Mouse (Mus musculus): Measurements from ENCODE around the gene Cpeb3.
"Not testable (repeated sequence)": the region's sequence is repeated elsewhere in the genome, so short reads cannot be mapped to it uniquely, and the experiment has no call there.

Gene Cpeb3

GRCm38 (mm10) chr19:37156770-37157336 lies 51.5 kb downstream of the Cpeb3 start:
- no peak for DNase-seq (ENCODE audit: extremely low read depth, low read depth, low spot score)

GRCm38 (mm10) chr19:37156040-37156439 lies 52.4 kb downstream of the Cpeb3 start:
- DNase-seq (ENCODE audit: extremely low read depth, low read depth, low spot score): no peak

- no peak for DNase-seq (ENCODE audit: extremely low read depth, low read depth, low spot score)
Observed at GRCm38 (mm10) chr19:37147145-37147544, 61.3 kb downstream of the Cpeb3 start.

- DNase-seq (ENCODE audit: extremely low read depth, low read depth, low spot score): no peak
Observed at GRCm38 (mm10) chr19:37145846-37146245, 62.6 kb downstream of the Cpeb3 start.

GRCm38 (mm10) chr19:37145401-37145800 lies 63.0 kb downstream of the Cpeb3 start:
- DNase-seq (ENCODE audit: extremely low read depth, low read depth, low spot score): no peak

- no peak for DNase-seq (ENCODE audit: extremely low read depth, low read depth, low spot score)
Observed at GRCm38 (mm10) chr19:37141623-37142022, 66.8 kb downstream of the Cpeb3 start.

GRCm38 (mm10) chr19:37137133-37137532 lies 71.3 kb downstream of the Cpeb3 start:
- no peak for DNase-seq (ENCODE audit: extremely low read depth, low read depth, low spot score)

- DNase-seq (ENCODE audit: extremely low read depth, low read depth, low spot score): not testable (repeated sequence)
Observed at GRCm38 (mm10) chr19:37135459-37135858, 72.9 kb downstream of the Cpeb3 start.

GRCm38 (mm10) chr19:37133666-37134065 lies 74.7 kb downstream of the Cpeb3 start:
- no peak for DNase-seq (ENCODE audit: extremely low read depth, low read depth, low spot score)

GRCm38 (mm10) chr19:37131660-37132059 lies 76.7 kb downstream of the Cpeb3 start:
- no peak for DNase-seq (ENCODE audit: extremely low read depth, low read depth, low spot score)

GRCm38 (mm10) chr19:37128461-37128860 lies 79.9 kb downstream of the Cpeb3 start:
- DNase-seq (ENCODE audit: extremely low read depth, low read depth, low spot score): no peak

GRCm38 (mm10) chr19:37127018-37127567 lies 81.3 kb downstream of the Cpeb3 start:
- DNase-seq (ENCODE audit: extremely low read depth, low read depth, low spot score): no peak

GRCm38 (mm10) chr19:37124961-37125360 lies 83.4 kb downstream of the Cpeb3 start:
- no peak for DNase-seq (ENCODE audit: extremely low read depth, low read depth, low spot score)

GRCm38 (mm10) chr19:37119281-37119680 lies 89.1 kb downstream of the Cpeb3 start:
- no peak for DNase-seq (ENCODE audit: extremely low read depth, low read depth, low spot score)

- DNase-seq (ENCODE audit: extremely low read depth, low read depth, low spot score): no peak
Observed at GRCm38 (mm10) chr19:37115824-37116223, 92.6 kb downstream of the Cpeb3 start.

GRCm38 (mm10) chr19:37115374-37115773 lies 93.0 kb downstream of the Cpeb3 start:
- DNase-seq (ENCODE audit: extremely low read depth, low read depth, low spot score): no peak

- DNase-seq (ENCODE audit: extremely low read depth, low read depth, low spot score): no peak
Observed at GRCm38 (mm10) chr19:37111831-37112230, 96.6 kb downstream of the Cpeb3 start.

- DNase-seq (ENCODE audit: extremely low read depth, low read depth, low spot score): no peak
Observed at GRCm38 (mm10) chr19:37110494-37110893, 97.9 kb downstream of the Cpeb3 start.

GRCm38 (mm10) chr19:37109853-37110252 lies 98.5 kb downstream of the Cpeb3 start:
- DNase-seq (ENCODE audit: extremely low read depth, low read depth, low spot score): no peak

- no peak for DNase-seq (ENCODE audit: extremely low read depth, low read depth, low spot score)
Observed at GRCm38 (mm10) chr19:37100689-37101088, 107.7 kb downstream of the Cpeb3 start.

GRCm38 (mm10) chr19:37095666-37096330 lies 112.6 kb downstream of the Cpeb3 start:
- DNase-seq (ENCODE audit: extremely low read depth, low read depth, low spot score): no peak

- peak; percentile 83 for DNase-seq (ENCODE audit: extremely low read depth, low read depth, low spot score)
Observed at GRCm38 (mm10) chr19:37093181-37093580, 115.2 kb downstream of the Cpeb3 start.
